ENCODE assay signal across 12 mouse cellular contexts in genomic region chr14:120005153-120005552, GRCm38 (mm10). TPM values are rescaled to one million over a fixed set of nuclear protein-coding genes. Genes with fewer than 3 reads are reported as not detected.
DNase-seq lines count a peak whose midpoint lies in the region; ATAC-seq lines count a peak whose summit lies in the region.
"Had no signal": no experiment of that assay in that cellular context is flagged by ENCODE, and none has a peak within 500 bp of the region (broad histone marks: within the 10 kb centered on the region; RNA-seq: fewer than 3 reads in every experiment).

No protein-coding gene starts in this region.

- H3K9me3 ChIP-seq in midbrain, embryonic 14.5 days (ENCODE audit: control insufficient read depth, low read length), result no peaks in the 10 kb centered on the region
- H3K9me3 ChIP-seq in midbrain, embryonic 15.5 days, result no peaks in the 10 kb centered on the region
- H3K9me3 ChIP-seq: heart, embryonic 13.5 days; liver, embryonic 13.5 days had no signal

- H3K4me2 ChIP-seq in midbrain, embryonic 14.5 days (ENCODE audit: low read length), result no peak overlapping the region
- no peak overlapping the region for H3K4me2 ChIP-seq in midbrain, embryonic 15.5 days
- H3K4me2 ChIP-seq: heart, embryonic 13.5 days; liver, embryonic 13.5 days had no signal

- ATAC-seq in midbrain, embryonic 14.5 days (ENCODE audit: low FRiP score, low TSS enrichment), result no peak
- no peak for ATAC-seq in midbrain, embryonic 15.5 days (replicated peaks)
- ATAC-seq: forebrain, embryonic 16.5 days had no signal

- no peaks in the 10 kb centered on the region for H3K36me3 ChIP-seq in midbrain, embryonic 14.5 days (ENCODE audit: control insufficient read depth, insufficient read depth, low read length)
- H3K36me3 ChIP-seq in midbrain, embryonic 15.5 days (replicated peaks), result no peaks in the 10 kb centered on the region
- H3K36me3 ChIP-seq: heart, embryonic 13.5 days; liver, embryonic 13.5 days had no signal

- no peaks in the 10 kb centered on the region for H3K4me1 ChIP-seq in midbrain, embryonic 14.5 days (ENCODE audit: control insufficient read depth, insufficient read depth, low read length)
- no peaks in the 10 kb centered on the region for H3K4me1 ChIP-seq in midbrain, embryonic 15.5 days
- H3K4me1 ChIP-seq: heart, embryonic 13.5 days; liver, embryonic 13.5 days had no signal

- H3K9ac ChIP-seq in midbrain, embryonic 14.5 days (replicated peaks; ENCODE audit: low read length), result no peak overlapping the region
- H3K9ac ChIP-seq in midbrain, embryonic 15.5 days, result no peak overlapping the region
- H3K9ac ChIP-seq: heart, embryonic 13.5 days; liver, embryonic 13.5 days had no signal

- H3K27ac ChIP-seq in midbrain, embryonic 14.5 days (replicated peaks; ENCODE audit: low read depth, low read length), result no peak overlapping the region
- no peak overlapping the region for H3K27ac ChIP-seq in midbrain, embryonic 15.5 days
- H3K27ac ChIP-seq: heart, embryonic 13.5 days; liver, embryonic 13.5 days had no signal

- H3K27me3 ChIP-seq in midbrain, embryonic 14.5 days (ENCODE audit: control insufficient read depth, insufficient read depth, low read length), result no peaks in the 10 kb centered on the region
- H3K27me3 ChIP-seq in midbrain, embryonic 15.5 days (replicated peaks), result no peaks in the 10 kb centered on the region
- H3K27me3 ChIP-seq: heart, embryonic 13.5 days; liver, embryonic 13.5 days had no signal

- 19% methylated on average over 1 of the region's 1 CpGs for WGBS in midbrain, embryonic 14.5 days
- WGBS in midbrain, embryonic 15.5 days, result 17% methylated on average over 1 of the region's 1 CpGs

- H3K4me3 ChIP-seq in midbrain, embryonic 14.5 days (replicated peaks; ENCODE audit: low read depth, low read length), result no peak overlapping the region
- H3K4me3 ChIP-seq in midbrain, embryonic 15.5 days, result no peak overlapping the region
- H3K4me3 ChIP-seq: heart, embryonic 13.5 days; liver, embryonic 13.5 days had no signal

- peak; percentile 28 for DNase-seq in cerebellum, adult 9-10 months
- DNase-seq in cerebellum, adult 9-11 months, result no peak
- peak; percentile 53 for DNase-seq in kidney, adult 9 months
- no peak for DNase-seq in kidney, adult 11 months
- peak; percentile 77 for DNase-seq in midbrain, embryonic 14.5 days
- DNase-seq in telencephalon, adult 2 months (ENCODE audit: low read depth, low spot score), result peak; percentile 44
- DNase-seq in T-cell, adult 2 months (ENCODE audit: low spot score), result no peak
- DNase-seq: kidney, postnatal 4 days; liver, embryonic 13.5 days had no signal

RNA-seq across cellular contexts. Expression of gene Oxgr1, which starts 37.1 kb away (rescaled TPM):
- polyA plus RNA-seq in midbrain, embryonic 14.5 days (2014; fragmentation: Nextera tagmentation; extraction: Ambion mirVana), result not detected in 2 replicates
- 0.04 TPM in 2 replicates for polyA plus RNA-seq in midbrain, embryonic 15.5 days (2015; fragmentation: Nextera tagmentation; extraction: Ambion mirVana)
- polyA plus RNA-seq: heart, embryonic 13.5 days; liver, embryonic 13.5 days had no signal

Comparison
In these comparisons a context has a peak if more than half of its experiments do, and no peak if none do; other contexts are left out.
1. DNase-seq: peak in cerebellum, adult 9-10 months (single experiment), kidney, adult 9 months (single experiment), midbrain, embryonic 14.5 days (single experiment) and telencephalon, adult 2 months (single experiment); none in cerebellum, adult 9-11 months (single experiment), kidney, adult 11 months (single experiment) and T-cell, adult 2 months (single experiment).